Mouse (Mus musculus) E14TG2a.4 (cell line): Measurements from ENCODE around the gene Fam189a1.

Experiments
- CTCF ChIP-seq: conservative IDR thresholded peaks from 2 replicates; pipeline ENCODE4 v1.5.1; 2014; ENCODE audit warnings: low read length
- POU5F1 ChIP-seq: IDR thresholded peaks from 2 replicates; pipeline ENCODE4 v1.6.1; 2014; ENCODE audit warnings: low read length, borderline replicate concordance

DNA sequence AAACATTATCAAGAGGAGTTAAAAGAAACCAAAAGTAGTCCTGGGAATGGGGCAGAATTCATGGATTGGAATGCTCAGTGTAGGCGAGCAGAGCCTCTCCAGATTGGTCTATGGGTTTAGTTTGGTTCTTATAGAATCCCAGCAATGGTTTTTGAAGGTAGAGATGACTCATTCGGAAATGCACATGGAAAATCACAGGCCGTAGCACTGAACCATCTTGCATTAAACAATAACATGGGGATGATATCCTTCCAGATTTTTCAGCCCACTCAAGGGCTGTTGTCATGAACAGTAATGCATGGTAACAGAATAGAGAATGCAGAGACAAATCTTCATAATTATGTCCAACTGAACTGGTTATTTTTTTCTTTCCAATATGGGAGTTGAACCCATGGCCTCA, 390.8 kb downstream of the Fam189a1 start:
- TF ChIP-seq CTCF, result no peak
- TF ChIP-seq POU5F1, result no peak
